Mouse (Mus musculus) liver, adult 2 months (tissue): ENCODE results near the gene Gm42906. TPM values are rescaled to one million over a fixed set of nuclear protein-coding genes. Genes with fewer than 3 reads are reported as not detected.

Source experiments
- DNase-seq: peaks from one replicate; pipeline ENCODE4 v3.0.0-alpha.2; 2011; ENCODE audit warnings: low read depth, low spot score; ENCODE audit errors: extremely low read depth
- H3K27ac ChIP-seq: fragments of 200-500 bp; replicated peaks from 2 replicates; pipeline ENCODE4 v1.5.1; 2012; ENCODE audit warnings: low read depth, mild to moderate bottlenecking, control low read depth, inconsistent platforms, low read length; ENCODE audit not compliant: insufficient read depth
- H3K27me3 ChIP-seq: fragments of 200-500 bp; 2 replicates; pipeline ENCODE4 v1.6.1; 2012; ENCODE audit warnings: mild to moderate bottlenecking, moderate library complexity, low read length, inconsistent platforms; ENCODE audit not compliant: control insufficient read depth, insufficient read depth
- H3K36me3 ChIP-seq: fragments of 200-500 bp; 2 replicates; pipeline ENCODE4 v1.6.1; 2012; ENCODE audit warnings: low read length, inconsistent platforms; ENCODE audit not compliant: control insufficient read depth, insufficient read depth
- H3K4me1 ChIP-seq: fragments of 200-500 bp; 2 replicates; pipeline ENCODE4 v1.6.1; 2011; ENCODE audit warnings: low read length; ENCODE audit not compliant: control insufficient read depth, insufficient read depth
- H3K4me3 ChIP-seq: fragments of 200-500 bp; 2 replicates; pipeline ENCODE4 v1.5.1; 2011; ENCODE audit warnings: low read depth, mild to moderate bottlenecking, control low read depth, low read length, moderate library complexity; ENCODE audit not compliant: insufficient read depth
- H3K79me2 ChIP-seq: fragments of 200-500 bp; 2 replicates; pipeline ENCODE4 v1.6.1; 2012; ENCODE audit warnings: inconsistent platforms, mild to moderate bottlenecking, low read length, moderate library complexity; ENCODE audit not compliant: control insufficient read depth, insufficient read depth
- H3K9ac ChIP-seq: fragments of 200-500 bp; 2 replicates; pipeline ENCODE4 v1.6.1; 2012; ENCODE audit warnings: low read depth, mild to moderate bottlenecking, control low read depth, inconsistent platforms, low read length
- CTCF ChIP-seq: fragments of 200-500 bp; IDR thresholded peaks from 2 replicates; pipeline ENCODE4 v1.5.1; 2011; ENCODE audit warnings: low read depth, low read length, control low read depth
- POLR2A ChIP-seq: fragments of 200-500 bp; IDR thresholded peaks from 2 replicates; pipeline ENCODE4 v1.6.1; 2011; ENCODE audit warnings: low read length, control low read depth; ENCODE audit not compliant: insufficient read depth; ENCODE audit errors: extremely low read depth
- WGBS: fragments of 180-500 bp; shearing (Covaris S2); methylation state at CpG from one replicate; pipeline ENCODE4 v1.1.7; 2018; 5-methylcytosine and 5-hydroxymethylcytosine counted together
- polyA plus RNA-seq: library from polyadenylated mRNA; depleted of rRNA; stranded (reverse); fragments of >200 nt; gene quantifications from 2 replicates; pipeline ENCODE4 v1.2.3, GENCODE M21; 2012
- total RNA-seq: library from RNA; depleted of rRNA; stranded (reverse); fragments of >200 nt; gene quantifications from 2 replicates; pipeline ENCODE4 v1.2.3, GENCODE M21; 2014

Gm42906 gene
- total and polyA plus RNA-seq, 2 experiments: not detected

- DNase-seq: no peak
- Histone ChIP-seq H3K36me3 (no peaks in the 10 kb centered on the region), H3K9ac (no peak overlapping the region), H3K79me2 (peaks cover 28% of the 10 kb centered on the region), H3K4me3 (no peak overlapping the region), H3K4me1 (no peaks in the 10 kb centered on the region), H3K27me3 (no peaks in the 10 kb centered on the region), H3K27ac (no peak overlapping the region)
- WGBS: 87% methylated on average over 6 of the region's 6 CpGs
- TF ChIP-seq POLR2A (no peak), CTCF (no peak)
Measured at GRCm38 (mm10) chr5:151125985-151126607, 301.9 kb downstream of the Gm42906 start.

DNA sequence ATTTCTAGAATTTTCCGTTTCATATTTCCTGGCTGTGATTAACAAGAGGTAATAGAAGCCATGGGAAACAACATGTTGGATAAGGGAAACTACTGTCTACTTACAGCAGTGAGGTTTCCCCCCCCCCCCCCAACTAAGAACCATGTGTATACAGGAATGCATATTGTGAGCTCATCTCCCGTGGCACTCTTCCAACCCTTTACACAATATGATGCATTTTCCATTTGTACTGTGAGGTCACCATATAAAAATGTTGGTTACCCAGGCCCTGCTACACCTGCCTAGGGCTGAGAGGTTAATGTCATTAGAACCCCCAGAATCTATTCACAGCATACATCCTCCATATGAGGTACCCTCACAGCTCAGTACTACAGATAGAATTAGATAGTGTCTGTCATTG, 310.1 kb downstream of the Gm42906 start:
- H3K9ac ChIP-seq: no peak overlapping the region
- no peaks in the 10 kb centered on the region for H3K27me3 ChIP-seq
- no peak overlapping the region for H3K27ac ChIP-seq
- WGBS: 84% methylated on average over 2 of the region's 2 CpGs
- no peaks in the 10 kb centered on the region; the same call in none of the 2 replicates for H3K4me1 ChIP-seq
- TF ChIP-seq CTCF (no peak), POLR2A (no peak)
- DNase-seq: no peak
- H3K79me2 ChIP-seq: peaks cover 20% of the 10 kb centered on the region
- H3K36me3 ChIP-seq: no peaks in the 10 kb centered on the region
- H3K4me3 ChIP-seq: no peak overlapping the region

GRCm38 (mm10) chr5:151116192-151116887, 311.6 kb downstream of the Gm42906 start:
- no peaks in the 10 kb centered on the region for H3K36me3 ChIP-seq
- 91% methylated on average over 5 of the region's 5 CpGs for WGBS
- TF ChIP-seq CTCF: no peak
- no peak for TF ChIP-seq POLR2A
- DNase-seq: no peak
- peaks cover 20% of the 10 kb centered on the region for H3K79me2 ChIP-seq
- H3K9ac ChIP-seq: no peak overlapping the region
- no peak overlapping the region for H3K27ac ChIP-seq
- peaks cover 2% of the 10 kb centered on the region for H3K4me1 ChIP-seq
- H3K27me3 ChIP-seq: no peaks in the 10 kb centered on the region
- no peak overlapping the region for H3K4me3 ChIP-seq

- 94% methylated on average over 9 of the region's 9 CpGs for WGBS
- no peak for TF ChIP-seq POLR2A
- TF ChIP-seq CTCF: no peak
- Histone ChIP-seq H3K9ac (no peak overlapping the region), H3K4me1 (peaks cover 4% of the 10 kb centered on the region), H3K27ac (no peak overlapping the region), H3K4me3 (no peak overlapping the region), H3K27me3 (no peaks in the 10 kb centered on the region), H3K36me3 (no peaks in the 10 kb centered on the region), H3K79me2 (peaks cover 27% of the 10 kb centered on the region)
- no peak for DNase-seq
Measured at GRCm38 (mm10) chr5:151112743-151113142, 315.2 kb downstream of the Gm42906 start.

DNA sequence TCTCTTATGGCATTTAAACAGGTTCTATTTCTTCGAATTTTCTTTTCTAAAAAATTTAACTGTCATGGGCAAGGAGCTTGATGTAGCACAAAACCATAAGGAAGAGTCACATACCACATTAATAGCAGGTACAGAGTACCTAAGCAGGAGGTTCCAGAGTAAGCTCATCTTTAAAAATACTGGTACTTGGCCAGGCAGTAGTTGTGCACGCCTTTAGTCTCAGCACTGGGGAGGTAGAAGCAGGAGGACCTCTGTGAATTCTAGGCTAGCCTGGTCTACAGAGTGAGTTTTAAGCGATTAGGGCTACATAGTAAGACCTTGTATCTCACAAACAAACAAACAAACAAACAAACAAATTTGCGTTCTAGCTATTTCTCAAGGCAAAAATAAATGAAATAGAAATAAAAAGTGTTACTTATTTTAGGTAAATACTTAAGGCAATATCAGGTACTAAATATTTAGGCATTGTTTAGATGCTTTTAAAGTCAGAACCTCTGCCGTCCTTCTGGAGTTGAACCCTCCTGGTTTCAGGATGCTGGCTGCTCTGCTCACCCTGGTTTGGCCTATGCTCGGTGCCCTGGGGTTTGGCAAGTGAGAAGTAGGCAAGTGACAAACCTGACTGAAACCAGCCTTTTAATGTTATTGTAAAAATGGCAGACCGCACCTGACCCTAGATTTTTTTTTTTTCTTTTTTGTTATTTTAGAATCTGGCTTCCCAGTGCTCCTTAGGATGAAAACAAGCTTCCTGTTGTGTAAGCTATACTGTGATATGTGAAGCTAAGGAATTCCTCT, 316.7 kb downstream of the Gm42906 start:
- no peaks in the 10 kb centered on the region for H3K36me3 ChIP-seq
- no peak for DNase-seq
- peaks cover 27% of the 10 kb centered on the region for H3K79me2 ChIP-seq
- no peak overlapping the region for H3K27ac ChIP-seq
- 68% methylated on average over 7 of the region's 7 CpGs for WGBS
- H3K4me1 ChIP-seq: peaks cover 4% of the 10 kb centered on the region; the same call in 1 of the 2 replicates
- H3K4me3 ChIP-seq: no peak overlapping the region
- no peaks in the 10 kb centered on the region for H3K27me3 ChIP-seq
- no peak overlapping the region for H3K9ac ChIP-seq
- no peak for TF ChIP-seq CTCF
- TF ChIP-seq POLR2A: no peak
